Mouse (Mus musculus) neural tube, embryonic 12.5 days (tissue): ENCODE data around the gene Pnpla8. TPM values are rescaled to one million over a fixed set of nuclear protein-coding genes. Genes with fewer than 3 reads are reported as not detected.

ENCODE experiments used
- ATAC-seq: fragments of 200-750 bp; cut with Nextera tagmentation; 2 replicates; pipeline ENCODE4 v1.8.0; 2017; ENCODE audit warnings: low read depth, mild to moderate bottlenecking, moderate TSS enrichment, moderate library complexity; ENCODE audit not compliant: low FRiP score
- H3K27ac ChIP-seq: fragments of 300-500 bp; sonication (generic); 2 replicates; pipeline ENCODE4 v1.5.1; 2016
- H3K27me3 ChIP-seq: fragments of 300-500 bp; sonication (generic); replicated peaks from 2 replicates; pipeline ENCODE4 v1.6.1; 2016; ENCODE audit warnings: mild to moderate bottlenecking
- H3K36me3 ChIP-seq: fragments of 300-500 bp; sonication (generic); 2 replicates; pipeline ENCODE4 v1.6.1; 2016; ENCODE audit warnings: mild to moderate bottlenecking
- H3K4me1 ChIP-seq: fragments of 300-500 bp; sonication (generic); 2 replicates; pipeline ENCODE4 v1.6.1; 2016
- H3K4me2 ChIP-seq: fragments of 300-500 bp; sonication (generic); replicated peaks from 2 replicates; pipeline ENCODE4 v1.6.1; 2016; ENCODE audit warnings: mild to moderate bottlenecking
- H3K4me3 ChIP-seq: fragments of 300-500 bp; sonication (generic); 2 replicates; pipeline ENCODE4 v1.5.1; 2016
- H3K9ac ChIP-seq: fragments of 300-500 bp; sonication (generic); 2 replicates; pipeline ENCODE4 v1.6.1; 2016; ENCODE audit warnings: mild to moderate bottlenecking
- H3K9me3 ChIP-seq: fragments of 300-500 bp; sonication (generic); 2 replicates; pipeline ENCODE4 v1.6.1; 2016; ENCODE audit warnings: mild to moderate bottlenecking
- WGBS: fragments of 180-500 bp; shearing (Covaris S2); methylation state at CpG from one replicate; pipeline ENCODE4 v1.1.7; 2016; 5-methylcytosine and 5-hydroxymethylcytosine counted together
- polyA plus RNA-seq: library from polyadenylated mRNA; unstranded; fragments of >200 nt; fragmentation: Nextera tagmentation; extraction: Ambion mirVana; gene quantifications from 2 replicates; pipeline ENCODE4 v1.2.1, GENCODE M21; 2016

Gene Pnpla8
- polyA plus RNA-seq, 1 experiment from 2014 or later = 103 TPM

DNA sequence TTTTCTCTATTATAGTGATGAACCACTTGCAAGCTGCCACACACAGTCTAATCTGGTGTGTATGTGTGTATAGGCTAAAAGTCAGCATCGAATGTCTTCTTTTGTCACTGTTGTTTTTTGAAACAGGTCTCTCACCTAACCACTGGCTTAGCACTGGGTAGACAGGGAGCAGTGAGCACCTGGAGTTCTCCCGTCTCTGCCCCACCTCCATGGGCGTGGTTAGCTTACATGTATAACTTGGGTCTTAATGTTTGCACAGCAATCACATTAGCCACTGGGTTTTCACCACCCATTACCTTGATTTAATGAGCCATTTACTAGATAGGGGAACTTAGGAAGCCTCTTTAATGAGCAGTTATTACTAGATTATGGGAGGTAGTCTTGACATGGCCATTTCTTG lies 60.4 kb downstream of the Pnpla8 start:
- H3K9me3 ChIP-seq = no peaks in the 10 kb centered on the region
- H3K36me3 ChIP-seq = peaks cover 3% of the 10 kb centered on the region; the same call in 1 of the 2 replicates
- no peak overlapping the region for H3K9ac ChIP-seq
- WGBS = 90% methylated on average over 3 of the region's 3 CpGs
- H3K4me3 ChIP-seq = no peak overlapping the region
- no peaks in the 10 kb centered on the region for H3K4me1 ChIP-seq
- no peak overlapping the region for H3K4me2 ChIP-seq
- no peaks in the 10 kb centered on the region for H3K27me3 ChIP-seq
- ATAC-seq = no peak
- no peak overlapping the region for H3K27ac ChIP-seq

GRCm38 (mm10) chr12:44283378-44283777 lies 62.2 kb downstream of the Pnpla8 start:
- Histone ChIP-seq H3K9me3 (no peaks in the 10 kb centered on the region), H3K9ac (no peak overlapping the region), H3K4me1 (no peaks in the 10 kb centered on the region), H3K4me3 (no peak overlapping the region), H3K36me3 (peaks cover 9% of the 10 kb centered on the region), H3K4me2 (no peak overlapping the region), H3K27me3 (no peaks in the 10 kb centered on the region), H3K27ac (no peak overlapping the region)
- ATAC-seq = no peak
- 79% methylated on average over 9 of the region's 9 CpGs for WGBS

GRCm38 (mm10) chr12:44286992-44287391 lies 65.8 kb downstream of the Pnpla8 start:
- WGBS = 88% methylated on average over 8 of the region's 8 CpGs
- Histone ChIP-seq H3K27ac (no peak overlapping the region), H3K36me3 (peaks cover 17% of the 10 kb centered on the region), H3K9me3 (no peaks in the 10 kb centered on the region), H3K4me1 (no peaks in the 10 kb centered on the region), H3K27me3 (no peaks in the 10 kb centered on the region), H3K9ac (no peak overlapping the region), H3K4me3 (no peak overlapping the region), H3K4me2 (no peak overlapping the region)
- ATAC-seq = no peak

GRCm38 (mm10) chr12:44292281-44292680 lies 71.1 kb downstream of the Pnpla8 start:
- Histone ChIP-seq H3K9ac (no peak overlapping the region), H3K4me1 (no peaks in the 10 kb centered on the region), H3K27ac (no peak overlapping the region), H3K4me3 (no peak overlapping the region), H3K9me3 (no peaks in the 10 kb centered on the region), H3K4me2 (no peak overlapping the region), H3K27me3 (no peaks in the 10 kb centered on the region), H3K36me3 (peaks cover 16% of the 10 kb centered on the region)
- ATAC-seq = no peak

- Histone ChIP-seq H3K27ac (no peak overlapping the region), H3K27me3 (no peaks in the 10 kb centered on the region), H3K36me3 (peaks cover 13% of the 10 kb centered on the region), H3K9me3 (no peaks in the 10 kb centered on the region), H3K9ac (no peak overlapping the region), H3K4me3 (no peak overlapping the region), H3K4me2 (no peak overlapping the region), H3K4me1 (no peaks in the 10 kb centered on the region)
- no peak for ATAC-seq
Measured at GRCm38 (mm10) chr12:44300793-44301192, 79.6 kb downstream of the Pnpla8 start.

DNA sequence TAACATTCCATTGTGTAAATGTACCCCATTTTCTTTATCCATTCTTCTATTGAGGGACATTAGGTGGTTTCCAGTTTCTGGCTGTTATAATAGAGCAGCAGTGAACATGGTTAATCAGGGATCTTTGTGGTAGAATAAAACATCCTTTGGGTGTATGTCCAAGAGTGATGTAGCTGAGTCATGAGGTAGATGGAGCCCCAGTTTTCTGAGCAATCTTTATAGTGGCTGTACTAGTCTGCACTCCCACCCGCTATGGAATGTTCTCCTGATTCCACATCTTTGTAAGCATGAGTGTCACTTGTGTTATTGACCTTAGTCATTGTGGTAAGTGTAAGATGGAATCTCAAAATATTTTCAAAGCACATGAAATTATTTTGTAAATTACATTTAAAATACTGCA lies 82.8 kb downstream of the Pnpla8 start:
- Histone ChIP-seq H3K4me2 (no peak overlapping the region), H3K4me1 (no peaks in the 10 kb centered on the region), H3K9ac (no peak overlapping the region), H3K4me3 (no peak overlapping the region), H3K27me3 (no peaks in the 10 kb centered on the region), H3K9me3 (no peaks in the 10 kb centered on the region), H3K27ac (no peak overlapping the region), H3K36me3 (peaks cover 14% of the 10 kb centered on the region)
- WGBS = 100% methylated on average over 1 of the region's 1 CpGs
- ATAC-seq = no peak

DNA sequence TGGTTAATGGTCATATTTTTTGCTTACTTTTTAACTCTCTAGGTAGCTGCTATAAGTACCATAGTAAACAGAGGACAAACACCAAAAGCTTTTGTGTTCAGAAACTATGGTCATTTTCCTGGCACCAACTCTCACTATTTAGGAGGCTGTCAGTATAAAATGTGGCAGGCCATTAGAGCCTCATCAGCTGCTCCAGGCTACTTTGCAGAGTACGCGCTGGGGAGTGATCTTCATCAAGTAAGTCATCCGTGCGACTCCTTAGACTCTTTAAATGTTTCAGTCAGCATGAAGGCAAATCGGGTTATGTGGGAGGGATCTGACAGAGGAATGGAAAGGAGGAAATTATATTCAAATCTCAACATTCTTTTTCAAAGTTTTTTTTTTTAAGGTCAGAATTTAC lies 83.7 kb downstream of the Pnpla8 start:
- no peak for ATAC-seq
- Histone ChIP-seq H3K9me3 (no peaks in the 10 kb centered on the region), H3K36me3 (peaks cover 14% of the 10 kb centered on the region), H3K4me2 (no peak overlapping the region), H3K27me3 (no peaks in the 10 kb centered on the region), H3K9ac (no peak overlapping the region), H3K4me3 (no peak overlapping the region), H3K27ac (no peak overlapping the region), H3K4me1 (no peaks in the 10 kb centered on the region)
- 41% methylated on average over 5 of the region's 5 CpGs for WGBS

GRCm38 (mm10) chr12:44308221-44308620 lies 87.1 kb downstream of the Pnpla8 start:
- no peak overlapping the region for H3K4me3 ChIP-seq
- no peak overlapping the region for H3K4me2 ChIP-seq
- 87% methylated on average over 3 of the region's 3 CpGs for WGBS
- no peak overlapping the region for H3K27ac ChIP-seq
- no peak overlapping the region for H3K9ac ChIP-seq
- no peaks in the 10 kb centered on the region for H3K9me3 ChIP-seq
- no peaks in the 10 kb centered on the region for H3K27me3 ChIP-seq
- H3K36me3 ChIP-seq = peaks cover 14% of the 10 kb centered on the region
- no peak for ATAC-seq
- no peaks in the 10 kb centered on the region for H3K4me1 ChIP-seq

- no peak overlapping the region for H3K9ac ChIP-seq
- H3K9me3 ChIP-seq = no peaks in the 10 kb centered on the region
- 98% methylated on average over 2 of the region's 2 CpGs for WGBS
- H3K4me2 ChIP-seq = no peak overlapping the region
- no peak for ATAC-seq
- H3K36me3 ChIP-seq = peaks cover 10% of the 10 kb centered on the region
- no peak overlapping the region for H3K27ac ChIP-seq
- H3K27me3 ChIP-seq = no peaks in the 10 kb centered on the region
- H3K4me1 ChIP-seq = no peaks in the 10 kb centered on the region
- no peak overlapping the region for H3K4me3 ChIP-seq
Measured at GRCm38 (mm10) chr12:44315212-44315611, 94.0 kb downstream of the Pnpla8 start.

DNA sequence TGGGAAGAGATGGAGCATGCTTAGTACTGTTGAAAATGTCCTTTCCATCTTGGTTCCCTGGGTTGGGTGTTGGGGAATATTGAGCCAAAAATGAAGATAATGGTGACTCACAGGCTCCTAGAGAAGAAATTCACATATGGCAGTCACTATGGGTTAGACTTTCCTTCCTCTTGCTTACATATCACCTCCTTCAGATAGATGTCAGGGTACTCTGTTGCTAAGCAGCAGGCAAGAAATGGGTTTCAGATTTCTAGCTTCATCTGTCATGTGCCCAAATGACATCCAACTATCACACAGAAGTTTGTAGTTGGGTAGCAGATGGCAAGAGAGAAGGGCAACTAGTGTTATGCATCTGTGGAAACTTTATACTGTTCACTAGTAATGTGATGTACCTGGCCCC lies 103.9 kb downstream of the Pnpla8 start:
- no peaks in the 10 kb centered on the region for H3K27me3 ChIP-seq
- ATAC-seq = no peak
- no peak overlapping the region for H3K9ac ChIP-seq
- no peak overlapping the region for H3K4me2 ChIP-seq
- H3K9me3 ChIP-seq = no peaks in the 10 kb centered on the region
- no peaks in the 10 kb centered on the region for H3K36me3 ChIP-seq
- H3K4me3 ChIP-seq = no peak overlapping the region
- no peak overlapping the region for H3K27ac ChIP-seq
- H3K4me1 ChIP-seq = peaks cover 6% of the 10 kb centered on the region

- no peak overlapping the region for H3K4me2 ChIP-seq
- H3K4me3 ChIP-seq = no peak overlapping the region
- H3K27me3 ChIP-seq = no peaks in the 10 kb centered on the region
- ATAC-seq = no peak
- H3K9ac ChIP-seq = no peak overlapping the region
- H3K9me3 ChIP-seq = no peaks in the 10 kb centered on the region
- H3K36me3 ChIP-seq = no peaks in the 10 kb centered on the region
- WGBS = 34% methylated on average over 6 of the region's 6 CpGs
- H3K27ac ChIP-seq = no peak overlapping the region
- H3K4me1 ChIP-seq = peaks cover 28% of the 10 kb centered on the region
Measured at GRCm38 (mm10) chr12:44327452-44327851, 106.3 kb downstream of the Pnpla8 start.

DNA sequence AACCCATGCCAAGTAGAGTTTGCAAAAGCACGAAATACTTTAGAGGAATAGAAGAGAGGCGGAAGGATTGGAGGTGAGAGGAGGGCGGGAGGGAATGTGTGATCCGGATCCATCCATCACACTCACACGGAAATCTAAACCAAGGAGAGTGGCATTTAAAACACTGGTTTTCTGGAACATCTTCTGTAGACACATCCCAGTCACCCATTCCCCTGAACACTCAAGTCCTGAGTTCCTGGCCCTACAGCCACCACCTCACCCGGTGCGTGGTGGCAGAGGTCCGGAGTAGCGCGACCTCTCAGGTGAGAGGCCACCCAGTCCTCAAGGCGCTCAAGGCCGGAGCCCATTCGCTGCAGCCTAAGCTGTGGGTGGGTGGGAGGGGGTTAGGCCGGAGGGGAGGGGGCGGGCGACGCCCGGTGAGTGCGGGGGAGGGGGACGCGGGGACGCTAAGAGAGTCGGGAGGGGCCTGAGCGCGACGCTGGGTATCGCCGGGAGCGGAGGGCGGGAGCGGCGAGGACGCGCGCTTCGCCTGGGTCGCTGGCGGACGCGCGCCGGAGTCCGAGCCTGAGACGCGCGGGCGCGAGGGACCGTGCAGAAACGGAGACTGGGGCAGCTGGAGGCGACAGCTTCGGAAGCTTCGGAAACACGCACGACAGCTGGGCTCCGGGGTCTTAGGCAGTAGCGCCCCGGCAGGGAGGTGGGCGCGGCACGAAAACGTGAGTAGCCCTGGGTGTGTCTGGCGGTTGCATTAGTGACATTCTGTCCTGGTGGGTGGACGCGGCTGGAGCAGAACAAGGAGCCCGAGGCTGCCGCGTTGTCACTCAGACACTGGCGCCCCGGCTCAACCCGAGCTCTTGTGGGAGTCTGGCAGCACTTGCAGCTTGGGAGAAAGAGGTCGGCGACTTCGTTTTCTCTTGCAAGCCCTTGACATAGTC lies 107.5 kb downstream of the Pnpla8 start, which contains the start of gene Nrcam:
Gene Nrcam (plus strand): TSS at position 505 of the 935 bp plus-strand sequence.
- 1% methylated on average over 73 of the region's 74 CpGs for WGBS
- ATAC-seq = peak; percentile 67
- H3K27me3 ChIP-seq = no peaks in the 10 kb centered on the region

More for the DNA sequence above, 107.5 kb downstream of the Pnpla8 start, which contains the start of gene Nrcam:
- Histone ChIP-seq H3K4me3 (peak within 1 kb of the TSS; percentile 72), H3K9ac (peak within 1 kb of the TSS; percentile 82), H3K9me3 (no peaks in the 10 kb centered on the region), H3K27ac (peak within 1 kb of the TSS; percentile 91), H3K36me3 (no peaks in the 10 kb centered on the region), H3K4me1 (peaks cover 31% of the 10 kb centered on the region), H3K4me2 (peak within 1 kb of the TSS; percentile 81)
